Mouse (Mus musculus) liver, adult 2 months (tissue): Measurements from ENCODE around the gene Siva1. TPM values are rescaled to one million over a fixed set of nuclear protein-coding genes. Genes with fewer than 3 reads are reported as not detected.

ENCODE experiments used
- DNase-seq: peaks from one replicate; pipeline ENCODE4 v3.0.0-alpha.2; 2011; ENCODE audit warnings: low read depth, low spot score; ENCODE audit errors: extremely low read depth
- H3K27ac ChIP-seq: fragments of 200-500 bp; replicated peaks from 2 replicates; pipeline ENCODE4 v1.5.1; 2012; ENCODE audit warnings: low read depth, mild to moderate bottlenecking, control low read depth, inconsistent platforms, low read length; ENCODE audit not compliant: insufficient read depth
- H3K27me3 ChIP-seq: fragments of 200-500 bp; 2 replicates; pipeline ENCODE4 v1.6.1; 2012; ENCODE audit warnings: mild to moderate bottlenecking, moderate library complexity, low read length, inconsistent platforms; ENCODE audit not compliant: control insufficient read depth, insufficient read depth
- H3K36me3 ChIP-seq: fragments of 200-500 bp; 2 replicates; pipeline ENCODE4 v1.6.1; 2012; ENCODE audit warnings: low read length, inconsistent platforms; ENCODE audit not compliant: control insufficient read depth, insufficient read depth
- H3K4me1 ChIP-seq: fragments of 200-500 bp; 2 replicates; pipeline ENCODE4 v1.6.1; 2011; ENCODE audit warnings: low read length; ENCODE audit not compliant: control insufficient read depth, insufficient read depth
- H3K4me3 ChIP-seq: fragments of 200-500 bp; 2 replicates; pipeline ENCODE4 v1.5.1; 2011; ENCODE audit warnings: low read depth, mild to moderate bottlenecking, control low read depth, low read length, moderate library complexity; ENCODE audit not compliant: insufficient read depth
- H3K79me2 ChIP-seq: fragments of 200-500 bp; 2 replicates; pipeline ENCODE4 v1.6.1; 2012; ENCODE audit warnings: inconsistent platforms, mild to moderate bottlenecking, low read length, moderate library complexity; ENCODE audit not compliant: control insufficient read depth, insufficient read depth
- H3K9ac ChIP-seq: fragments of 200-500 bp; 2 replicates; pipeline ENCODE4 v1.6.1; 2012; ENCODE audit warnings: low read depth, mild to moderate bottlenecking, control low read depth, inconsistent platforms, low read length
- CTCF ChIP-seq: fragments of 200-500 bp; IDR thresholded peaks from 2 replicates; pipeline ENCODE4 v1.5.1; 2011; ENCODE audit warnings: low read depth, low read length, control low read depth
- POLR2A ChIP-seq: fragments of 200-500 bp; IDR thresholded peaks from 2 replicates; pipeline ENCODE4 v1.6.1; 2011; ENCODE audit warnings: low read length, control low read depth; ENCODE audit not compliant: insufficient read depth; ENCODE audit errors: extremely low read depth
- WGBS: fragments of 180-500 bp; shearing (Covaris S2); methylation state at CpG from one replicate; pipeline ENCODE4 v1.1.7; 2018; 5-methylcytosine and 5-hydroxymethylcytosine counted together
- polyA plus RNA-seq: library from polyadenylated mRNA; depleted of rRNA; stranded (reverse); fragments of >200 nt; gene quantifications from 2 replicates; pipeline ENCODE4 v1.2.3, GENCODE M21; 2012
- total RNA-seq: library from RNA; depleted of rRNA; stranded (reverse); fragments of >200 nt; gene quantifications from 2 replicates; pipeline ENCODE4 v1.2.3, GENCODE M21; 2014

Gene Siva1
- total and polyA plus RNA-seq, 2 experiments = 11.5 to 12.8 TPM

DNA sequence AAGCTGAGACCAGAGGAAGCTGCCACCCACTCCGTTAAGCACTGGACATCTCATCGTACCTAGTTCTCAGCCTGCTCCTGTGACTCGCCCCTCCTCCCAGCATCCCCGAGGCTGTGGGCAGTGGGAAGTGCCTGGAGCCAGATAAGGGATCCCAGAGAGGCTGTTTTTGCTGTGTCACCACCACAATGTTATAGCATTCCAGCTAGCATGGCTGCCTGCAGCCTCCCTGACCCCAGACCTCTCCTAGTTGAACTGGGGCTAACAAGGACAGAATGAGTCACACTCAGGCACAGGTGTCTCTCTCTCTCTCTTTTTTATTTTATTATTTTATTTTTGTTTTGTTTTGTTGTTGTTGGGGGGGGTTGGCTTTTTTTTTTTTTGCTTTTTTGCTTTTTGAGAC lies 45.3 kb upstream of the Siva1 start:
- DNase-seq = no peak
- 59% methylated on average over 4 of the region's 4 CpGs for WGBS
- peaks cover 7% of the 10 kb centered on the region; the same call in 1 of the 2 replicates for H3K79me2 ChIP-seq
- no peak overlapping the region for H3K27ac ChIP-seq
- no peaks in the 10 kb centered on the region for H3K27me3 ChIP-seq
- H3K36me3 ChIP-seq = no peaks in the 10 kb centered on the region
- no peak overlapping the region for H3K9ac ChIP-seq
- H3K4me3 ChIP-seq = no peak overlapping the region
- H3K4me1 ChIP-seq = peaks cover 19% of the 10 kb centered on the region
- no peak for TF ChIP-seq POLR2A
- no peak for TF ChIP-seq CTCF

DNA sequence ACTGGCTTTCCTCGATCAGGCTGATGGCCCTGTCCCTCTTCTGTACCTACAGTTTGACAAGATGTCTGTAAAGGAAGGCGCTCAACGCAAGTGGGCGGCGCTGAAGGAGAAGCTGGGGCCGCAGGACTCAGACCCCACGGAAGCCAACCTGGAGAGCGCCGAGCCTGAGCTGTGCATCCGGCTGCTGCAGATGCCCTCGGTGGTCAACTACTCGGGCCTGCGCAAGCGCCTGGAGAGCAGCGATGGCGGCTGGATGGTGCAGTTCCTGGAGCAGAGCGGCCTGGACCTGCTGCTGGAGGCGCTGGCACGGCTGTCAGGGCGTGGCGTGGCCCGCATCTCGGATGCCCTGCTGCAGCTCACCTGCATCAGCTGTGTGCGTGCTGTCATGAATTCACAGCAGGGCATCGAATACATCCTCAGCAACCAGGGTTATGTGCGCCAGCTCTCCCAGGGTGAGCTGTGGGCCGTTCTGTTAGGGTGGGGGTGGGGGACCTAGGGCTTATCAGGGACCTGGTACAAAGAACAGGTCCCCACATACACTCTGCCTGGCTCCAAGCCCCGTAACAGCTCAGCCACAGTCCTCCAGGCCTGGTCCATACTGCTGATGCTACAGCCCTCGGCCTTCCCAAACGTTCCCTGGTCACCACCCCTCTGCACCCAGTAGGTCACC lies 44.4 kb upstream of the Siva1 start:
- H3K27ac ChIP-seq = no peak overlapping the region
- H3K36me3 ChIP-seq = no peaks in the 10 kb centered on the region
- no peak overlapping the region for H3K4me3 ChIP-seq
- WGBS = 94% methylated on average over 30 of the region's 30 CpGs
- no peak for DNase-seq
- H3K27me3 ChIP-seq = no peaks in the 10 kb centered on the region
- no peak for TF ChIP-seq CTCF
- TF ChIP-seq POLR2A = no peak
- no peak overlapping the region for H3K9ac ChIP-seq
- H3K4me1 ChIP-seq = peaks cover 19% of the 10 kb centered on the region
- peaks cover 6% of the 10 kb centered on the region; the same call in 1 of the 2 replicates for H3K79me2 ChIP-seq

DNA sequence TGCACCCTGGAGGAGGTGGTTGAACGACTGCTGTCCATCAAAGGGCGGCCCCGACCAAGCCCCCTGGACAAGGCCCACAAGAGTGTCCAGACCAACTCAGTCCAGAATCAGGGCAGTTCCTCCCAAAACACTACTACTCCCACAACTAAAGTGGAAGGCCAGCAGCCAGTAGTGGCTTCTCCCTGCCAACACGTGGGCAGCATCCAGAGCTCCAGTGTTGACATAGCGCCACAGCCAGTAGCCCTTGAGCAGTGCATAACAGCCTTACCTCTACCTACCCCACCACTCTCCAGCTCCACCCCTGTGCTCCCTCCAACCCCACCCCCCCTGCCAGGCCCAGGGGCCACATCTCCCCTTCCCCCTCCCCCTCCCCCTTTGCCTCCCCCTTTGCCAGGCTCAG lies 40.5 kb upstream of the Siva1 start:
- Histone ChIP-seq H3K4me3 (no peak overlapping the region), H3K4me1 (no peaks in the 10 kb centered on the region), H3K27ac (no peak overlapping the region), H3K79me2 (no peaks in the 10 kb centered on the region), H3K9ac (no peak overlapping the region), H3K27me3 (no peaks in the 10 kb centered on the region), H3K36me3 (peaks cover 6% of the 10 kb centered on the region; the same call in 1 of the 2 replicates)
- peak; percentile 65 for DNase-seq
- no peak for TF ChIP-seq POLR2A
- peak; percentile 45 for TF ChIP-seq CTCF
- WGBS = 59% methylated on average over 5 of the region's 5 CpGs

GRCm38 (mm10) chr12:112604709-112605649 lies 39.5 kb upstream of the Siva1 start:
- no peak for DNase-seq
- WGBS = 74% methylated on average over 20 of the region's 20 CpGs
- H3K36me3 ChIP-seq = peaks cover 6% of the 10 kb centered on the region; the same call in 1 of the 2 replicates

GRCm38 (mm10) chr12:112605766-112606165 lies 38.7 kb upstream of the Siva1 start:
- Histone ChIP-seq H3K4me3 (no peak overlapping the region), H3K36me3 (peaks cover 6% of the 10 kb centered on the region; the same call in 1 of the 2 replicates), H3K9ac (no peak overlapping the region), H3K4me1 (no peaks in the 10 kb centered on the region), H3K27me3 (no peaks in the 10 kb centered on the region), H3K79me2 (no peaks in the 10 kb centered on the region), H3K27ac (no peak overlapping the region)
- WGBS = 52% methylated on average over 6 of the region's 6 CpGs
- DNase-seq = peak; percentile 28
- TF ChIP-seq POLR2A (no peak), CTCF (peak; percentile 98)

More at GRCm38 (mm10) chr12:112604709-112605649, 39.5 kb upstream of the Siva1 start:
- H3K27me3 ChIP-seq = no peaks in the 10 kb centered on the region
- no peak overlapping the region for H3K4me3 ChIP-seq
- H3K79me2 ChIP-seq = no peaks in the 10 kb centered on the region
- no peak overlapping the region for H3K9ac ChIP-seq
- H3K4me1 ChIP-seq = no peaks in the 10 kb centered on the region
- no peak overlapping the region for H3K27ac ChIP-seq
- TF ChIP-seq POLR2A (no peak), CTCF (peak; percentile 33; the same call in 1 of the 2 replicates)
